Mouse (Mus musculus) erythroblast, embryonic 14.5 days (primary cell): ENCODE measurements around the gene Scd3.

Experiments used
- GATA1 ChIP-seq: IDR thresholded peaks from 2 replicates; pipeline ENCODE4 v1.6.1; 2012; ENCODE audit warnings: low read length, inconsistent platforms, mixed read lengths
- TAL1 ChIP-seq: IDR thresholded peaks from 3 replicates; pipeline ENCODE4 v1.6.1; 2012; ENCODE audit warnings: low read length, inconsistent platforms, mixed read lengths

DNA sequence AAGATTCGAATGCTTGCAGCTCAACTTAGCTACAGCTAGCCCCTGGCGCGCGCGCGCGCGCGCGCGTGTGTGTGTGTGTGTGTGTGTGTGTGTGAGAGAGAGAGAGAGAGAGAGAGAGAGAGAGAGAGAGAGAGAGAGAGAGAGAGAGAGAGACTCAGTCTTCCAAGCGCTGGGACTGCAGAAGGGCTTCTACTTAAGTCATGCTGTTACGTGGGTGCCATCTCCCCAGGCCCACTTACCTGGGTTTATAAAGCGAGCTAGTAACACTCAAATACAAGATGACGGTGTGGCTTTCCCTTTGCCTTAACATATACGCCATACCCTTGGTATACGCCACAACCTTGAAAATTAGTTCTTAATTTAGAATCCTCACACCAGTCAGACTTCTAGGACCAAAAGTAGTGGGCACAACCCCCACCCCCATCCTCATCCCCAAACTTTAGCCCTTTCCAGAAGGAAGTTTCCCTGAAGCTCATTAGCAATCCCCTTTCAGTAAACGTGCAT lies 64.5 kb downstream of the Scd3 start:
- TF ChIP-seq GATA1 = no peak
- TF ChIP-seq TAL1 = no peak
